Mouse (Mus musculus): ENCODE results near the gene Itm2b. TPM values are rescaled to one million over a fixed set of nuclear protein-coding genes. Genes with fewer than 3 reads are reported as not detected.

Itm2b gene
- total RNA-seq, 2 experiments from 2014 or later: 408 to 439 TPM

- DNase-seq: no peak
These were observed 16.1 kb downstream of the Itm2b start for GRCm38 (mm10) chr14:73368966-73369365.

GRCm38 (mm10) chr14:73368221-73368620 lies 16.9 kb downstream of the Itm2b start:
- no peak for DNase-seq

DNA sequence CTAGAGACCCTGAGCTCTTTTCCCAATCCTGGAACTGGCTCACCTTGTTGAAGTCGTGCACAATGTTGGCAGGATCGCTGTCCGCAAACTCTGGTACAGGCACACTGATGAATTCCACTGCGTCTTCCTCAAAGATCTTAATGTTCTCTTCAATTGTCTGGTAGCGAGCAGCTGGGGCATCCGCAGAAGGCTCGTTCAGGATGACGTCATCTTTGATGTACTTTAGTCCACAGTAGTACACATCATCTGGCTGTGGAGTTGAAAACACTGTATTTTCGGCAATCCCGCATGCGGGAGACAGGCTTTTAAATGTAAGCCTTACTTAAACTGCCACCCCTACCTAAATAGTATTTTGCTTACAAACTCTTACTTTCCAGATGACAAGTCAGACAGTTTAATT lies 18.8 kb downstream of the Itm2b start:
- no peak for DNase-seq

DNA sequence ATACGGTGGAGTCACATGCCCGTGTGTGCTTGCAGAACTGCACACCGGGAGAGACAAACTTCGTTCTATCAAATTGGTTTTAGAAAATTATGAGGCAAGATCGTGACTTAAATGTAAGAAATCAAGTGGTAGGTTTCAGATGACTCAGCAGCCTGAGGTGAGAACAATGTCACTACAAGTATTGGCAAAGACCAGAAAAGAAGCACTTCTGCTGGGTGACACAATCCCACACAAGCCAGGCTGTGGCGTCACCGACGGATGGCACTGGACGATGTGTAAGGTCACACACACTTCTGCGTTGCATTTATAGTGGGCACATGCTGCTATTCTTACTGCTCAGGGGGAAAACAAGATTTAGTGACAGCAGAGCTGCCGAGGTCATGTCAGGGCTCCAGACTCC lies 21.3 kb downstream of the Itm2b start:
- no peak for DNase-seq

DNA sequence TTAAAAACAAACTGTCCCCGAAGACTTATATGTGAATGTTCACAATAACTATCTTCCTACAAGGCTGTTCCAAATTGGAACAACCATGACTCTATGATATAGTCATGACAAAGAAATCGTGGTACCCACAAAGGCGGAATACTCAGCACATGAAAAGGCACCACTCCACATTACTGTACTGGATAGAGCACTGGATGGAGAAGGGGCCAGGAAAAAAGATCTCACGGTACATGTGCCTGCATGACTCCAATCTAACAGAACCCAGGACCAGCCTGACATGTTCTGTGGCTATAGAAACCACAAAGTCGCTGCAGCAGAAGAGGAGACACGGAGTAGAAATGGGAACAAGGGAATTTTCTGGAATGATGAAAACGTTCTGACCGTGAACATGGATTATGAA lies 30.4 kb downstream of the Itm2b start:
- DNase-seq: no peak

DNA sequence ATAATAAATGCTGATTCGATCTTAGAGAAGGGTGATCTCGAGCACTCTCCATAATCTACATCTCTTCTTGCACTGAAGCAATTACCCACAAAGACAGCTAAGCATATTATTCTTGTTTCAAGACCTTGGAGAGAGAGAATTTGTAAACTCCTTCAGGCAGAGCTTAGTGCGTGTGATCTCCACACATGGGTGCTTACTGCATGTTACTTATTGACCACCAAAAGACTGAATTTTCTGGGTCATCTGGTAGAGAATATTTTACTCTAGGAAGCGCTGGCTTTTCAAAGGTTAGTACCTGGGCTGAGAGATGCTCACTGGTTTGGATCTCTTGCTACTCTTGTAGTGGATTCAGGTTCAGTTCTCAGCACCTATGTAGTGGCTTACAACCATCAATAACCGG lies 34.0 kb downstream of the Itm2b start:
- DNase-seq: no peak

DNA sequence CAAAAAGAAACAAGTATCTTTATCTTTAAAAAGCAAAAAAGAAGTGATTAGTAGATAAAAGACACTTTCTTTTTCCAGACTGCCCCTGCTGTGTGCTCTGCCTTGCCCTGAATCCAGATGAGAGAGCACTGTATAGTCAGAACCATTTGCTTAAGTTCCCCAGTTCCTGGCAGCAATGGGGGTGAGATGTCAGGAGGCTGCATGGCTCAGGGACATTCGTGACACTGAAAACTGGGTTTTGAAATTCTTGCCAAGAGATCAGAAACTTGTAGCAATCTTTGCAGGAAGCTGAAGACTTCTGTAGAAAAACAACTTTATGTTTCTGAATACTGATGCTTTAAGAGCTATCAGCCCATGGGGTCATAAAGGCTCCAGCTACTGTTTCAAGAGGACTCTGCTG lies 35.1 kb downstream of the Itm2b start:
- DNase-seq: no peak

DNA sequence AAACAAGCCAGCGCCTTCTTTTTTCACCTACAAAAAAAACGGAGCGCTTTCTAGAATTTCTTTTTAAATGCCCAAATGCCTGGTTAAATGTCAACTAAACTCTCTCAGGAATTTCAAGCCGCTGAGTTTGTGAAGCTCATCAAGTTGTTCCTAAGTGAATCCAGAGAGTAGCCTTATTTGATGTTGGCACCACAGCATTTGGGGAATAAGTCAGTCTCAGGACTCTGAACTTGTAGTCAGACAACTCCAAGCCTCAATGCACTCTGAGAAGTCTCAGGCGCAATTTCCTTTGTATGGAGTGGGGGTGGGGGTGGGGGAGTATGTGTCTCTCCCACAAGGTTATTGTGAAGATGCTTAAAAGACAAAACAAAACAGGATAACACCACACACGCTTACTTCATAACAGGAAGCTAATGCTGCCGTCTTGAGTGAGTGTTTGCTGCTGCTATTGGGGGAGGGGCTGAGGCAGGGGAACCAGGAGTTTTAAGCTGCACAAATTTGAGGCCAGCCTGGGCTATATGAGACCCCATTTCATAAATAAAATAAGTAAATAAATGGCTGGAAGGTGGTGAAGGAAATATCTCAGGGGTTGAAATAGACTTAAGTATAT lies 35.9 kb downstream of the Itm2b start:
- no peak for DNase-seq

DNA sequence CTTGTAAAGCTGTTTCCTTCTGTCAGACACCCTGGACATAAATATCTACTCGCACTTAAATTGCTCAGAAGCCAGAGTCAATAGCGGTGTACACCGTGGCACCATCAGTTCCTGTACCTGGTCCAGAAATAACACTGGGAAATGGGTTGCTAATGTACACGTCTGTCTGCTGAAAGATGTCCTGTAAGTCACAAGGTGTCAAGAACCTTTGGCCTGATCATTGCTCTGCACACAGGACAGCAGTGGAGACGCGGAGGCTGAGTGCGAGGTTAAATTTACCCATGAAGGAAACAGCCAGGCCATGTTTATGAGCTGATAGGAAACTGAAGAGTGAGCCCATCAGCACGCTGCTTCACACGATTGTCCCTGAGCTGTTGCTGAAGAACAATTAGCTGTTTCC lies 37.8 kb downstream of the Itm2b start:
- no peak for DNase-seq

DNA sequence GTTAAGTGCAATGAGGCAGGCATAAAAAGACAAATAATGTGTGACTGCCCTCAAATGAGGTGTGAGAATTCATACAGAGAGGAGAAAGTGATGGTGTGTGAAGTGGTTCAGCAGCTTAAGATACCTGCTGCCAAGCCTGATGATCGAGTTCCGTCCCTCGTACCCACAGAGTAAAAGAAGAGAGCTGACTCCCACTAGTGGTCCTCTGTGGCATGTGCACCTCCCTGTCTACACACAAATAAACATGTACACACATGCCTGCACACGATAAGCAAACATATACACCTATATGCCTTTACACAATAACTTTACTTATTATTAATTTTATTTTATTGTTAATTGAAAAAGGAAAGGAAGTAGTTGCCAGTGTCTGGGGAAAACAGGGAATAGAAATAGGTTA lies 39.5 kb downstream of the Itm2b start:
- no peak for DNase-seq

DNA sequence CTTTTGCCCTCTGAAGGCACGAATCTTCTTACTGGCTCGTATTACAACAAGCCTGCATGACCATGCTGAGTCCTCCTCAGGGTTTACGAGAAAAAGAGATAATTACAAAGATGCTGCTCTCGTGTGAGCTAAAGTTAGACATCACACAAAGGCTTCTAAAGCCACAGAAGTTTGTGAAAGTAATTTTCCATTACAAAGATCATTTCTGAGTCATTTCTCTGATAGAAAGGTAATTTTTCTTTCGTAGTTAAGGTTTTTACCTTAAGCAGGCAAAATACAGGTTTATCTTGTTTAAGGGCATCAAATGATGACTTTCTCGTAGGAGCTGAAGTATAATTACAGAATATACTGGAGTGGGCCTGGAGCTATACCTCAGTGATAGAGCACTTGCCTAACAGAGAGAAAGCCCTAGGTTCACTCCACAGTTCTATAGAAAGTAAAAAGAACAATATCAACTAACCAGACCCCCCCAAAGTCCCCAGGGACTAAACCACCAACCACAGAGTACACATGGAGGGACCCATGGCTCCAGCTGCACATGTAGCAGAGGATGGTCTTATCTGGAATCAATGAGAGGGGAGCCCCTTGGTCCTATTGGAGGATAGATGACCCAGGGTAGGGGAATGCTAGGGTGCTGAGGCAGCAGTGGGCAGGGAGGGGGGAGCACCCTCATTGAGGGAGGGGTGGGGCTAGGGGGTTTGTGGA lies 44.9 kb downstream of the Itm2b start:
- DNase-seq: no peak

DNA sequence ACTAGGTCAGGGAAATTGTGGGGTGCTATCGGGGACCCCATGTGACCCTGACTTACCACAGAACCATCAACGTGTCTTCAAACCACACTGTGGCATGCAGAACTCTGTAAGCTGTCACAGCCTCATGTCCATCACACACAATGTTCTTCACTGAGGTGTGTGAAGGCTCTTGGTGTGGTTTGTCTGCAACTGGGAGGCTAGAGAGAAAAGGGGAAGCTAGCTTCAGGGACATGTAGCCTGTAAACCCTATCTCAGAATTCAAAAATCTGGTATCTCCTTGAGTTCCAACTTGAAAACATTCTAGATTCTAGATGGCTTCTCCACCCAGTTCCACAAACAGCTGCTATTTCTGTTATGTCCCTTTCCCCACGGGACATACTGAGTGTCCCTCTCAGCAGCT lies 45.5 kb downstream of the Itm2b start:
- no peak for DNase-seq

DNA sequence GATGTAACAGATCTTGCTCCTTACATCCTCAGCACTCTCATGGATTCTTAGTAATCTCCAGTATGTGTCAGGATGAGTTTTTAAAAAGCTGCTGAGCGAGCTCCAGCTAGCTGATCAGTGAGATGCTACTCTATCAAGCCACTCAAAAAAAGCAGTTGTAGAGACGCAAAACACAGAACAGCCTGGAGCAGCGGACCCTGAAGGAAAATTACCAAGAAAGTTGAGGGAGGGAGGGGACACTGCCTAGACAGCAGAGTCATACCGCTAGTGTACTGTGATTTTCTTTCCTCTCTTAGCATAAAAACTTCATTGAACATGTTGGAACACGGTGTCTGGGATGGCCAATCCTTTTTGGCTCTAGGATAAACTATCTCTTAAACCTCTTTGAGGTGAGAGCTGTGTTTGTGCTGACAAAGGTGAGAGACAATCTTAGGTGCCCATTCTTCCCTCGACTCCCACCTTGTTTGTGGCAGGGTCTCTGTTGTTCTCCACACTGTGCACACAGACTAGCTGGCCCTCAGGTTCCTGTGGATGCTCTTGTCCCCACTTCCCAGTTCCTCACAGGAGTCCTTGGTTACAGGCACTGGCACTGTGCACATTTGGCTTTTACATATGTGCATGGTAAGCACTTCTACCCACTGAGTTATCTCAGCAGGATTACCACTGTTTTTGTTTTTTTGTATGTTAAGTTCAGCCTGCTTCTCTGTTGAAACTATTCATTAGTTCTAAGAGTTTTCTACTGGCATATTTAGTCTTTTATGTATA lies 48.6 kb downstream of the Itm2b start:
- DNase-seq: no peak

- DNase-seq: no peak
These were observed 49.9 kb downstream of the Itm2b start for GRCm38 (mm10) chr14:73334926-73335805.

- DNase-seq: no peak
These were observed 51.2 kb downstream of the Itm2b start for GRCm38 (mm10) chr14:73333880-73334279.

DNA sequence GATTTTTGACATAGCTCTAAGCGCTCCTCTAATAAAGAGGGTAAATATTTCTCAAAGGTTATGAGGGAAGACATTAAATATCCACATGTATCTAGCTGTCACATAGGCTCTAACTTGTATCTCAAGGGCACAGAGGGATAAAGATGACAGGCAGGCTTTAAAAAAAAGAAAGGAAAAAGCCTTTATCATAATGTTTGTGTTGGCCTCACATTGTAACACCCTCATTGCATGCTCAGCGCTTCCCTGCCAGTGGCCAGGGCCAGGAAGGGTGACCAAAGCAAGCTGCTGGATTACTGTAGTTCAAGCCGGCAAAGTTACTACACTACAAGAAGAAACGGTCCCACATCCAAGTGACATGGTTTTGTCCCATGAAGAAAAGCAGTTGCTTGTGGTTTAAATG lies 53.7 kb downstream of the Itm2b start:
- DNase-seq: no peak

DNA sequence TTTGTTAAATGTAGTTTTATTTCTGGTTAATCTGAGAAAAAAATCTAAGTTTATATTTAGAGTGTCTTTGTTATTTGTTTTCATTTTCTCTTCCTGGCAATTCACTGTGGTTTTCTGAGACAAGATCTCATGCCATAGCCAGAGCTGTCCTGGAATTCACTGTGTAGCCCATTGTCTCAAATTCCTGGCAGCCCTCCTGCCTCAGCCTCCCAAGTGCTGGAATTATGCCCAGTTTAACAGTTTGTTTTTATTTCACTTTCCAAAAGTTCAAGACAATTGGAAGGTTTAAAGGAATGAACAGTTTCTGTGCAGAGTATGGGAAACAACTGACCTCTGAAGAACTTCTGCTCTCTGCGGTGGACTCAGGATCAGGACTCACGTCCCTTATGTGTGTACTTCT lies 55.2 kb downstream of the Itm2b start:
- DNase-seq: no peak

DNA sequence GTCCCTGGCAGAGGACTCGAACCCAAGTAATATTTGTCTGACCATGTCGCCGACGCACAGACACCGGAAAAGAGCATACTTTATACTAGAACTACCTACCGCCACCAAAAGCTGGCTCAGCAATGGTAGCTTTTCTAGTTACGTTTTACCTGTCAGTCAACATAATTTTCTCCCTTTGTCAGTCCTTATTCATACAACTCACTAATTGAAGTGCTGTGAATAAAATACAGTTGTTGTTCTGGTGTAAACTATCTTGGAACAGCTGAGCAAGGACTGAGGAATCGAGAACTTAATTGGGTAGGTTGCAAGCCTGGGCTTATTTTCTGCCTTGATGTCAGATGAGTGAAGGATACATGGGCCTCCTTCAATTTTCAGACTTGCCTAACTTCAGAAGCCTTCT lies 58.6 kb downstream of the Itm2b start:
- no peak for DNase-seq

DNA sequence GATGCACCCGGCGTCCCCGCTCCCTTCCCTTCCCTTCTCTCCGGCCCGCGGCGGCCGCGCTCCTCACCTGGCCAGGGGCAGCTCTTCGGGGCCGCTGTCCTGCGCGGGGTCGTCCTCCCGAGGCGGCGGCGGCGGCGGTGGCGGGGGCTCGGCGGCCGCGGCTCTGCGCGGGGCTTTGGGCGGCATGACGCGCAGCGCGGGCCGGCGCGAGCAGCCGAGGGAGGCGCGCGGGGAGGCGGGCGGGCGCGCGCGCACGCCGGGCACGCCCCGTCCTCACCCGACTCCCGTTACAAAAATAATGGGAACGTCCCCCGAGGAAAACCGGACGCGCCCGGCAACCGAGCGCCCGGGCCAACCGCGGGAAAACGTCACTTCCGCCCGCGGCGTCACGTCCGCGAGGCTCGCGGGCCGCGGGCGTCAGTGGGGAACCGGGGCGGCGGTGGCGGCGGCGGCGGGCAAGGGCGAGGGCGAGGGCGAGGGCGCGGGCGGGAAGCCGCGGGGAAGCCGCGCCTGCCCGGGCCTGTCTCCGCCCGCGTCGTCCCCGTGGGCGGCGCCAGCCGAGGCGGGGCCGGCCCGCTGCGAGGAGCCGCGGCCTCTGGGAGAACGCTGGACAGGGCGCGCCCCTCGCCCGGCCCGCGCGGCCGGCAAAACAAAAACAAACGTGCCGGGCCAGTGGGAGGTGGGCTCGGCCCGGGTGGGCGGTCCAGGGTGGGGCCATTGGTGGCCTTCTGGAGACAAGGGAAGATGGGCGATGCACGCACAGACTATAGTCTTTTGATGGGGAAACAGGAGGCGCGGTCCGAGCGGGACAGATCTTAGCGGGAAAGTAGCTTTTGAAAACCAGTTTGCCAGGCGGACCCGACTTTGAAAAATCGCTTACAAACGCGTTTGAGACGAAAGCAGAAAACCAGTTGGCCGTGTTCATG lies 59.4 kb downstream of the Itm2b start, which contains the start of gene Rb1:
TSS of gene Rb1 (minus strand) at position 367 of the 926 bp plus-strand sequence.
- DNase-seq: peak; percentile 85

DNA sequence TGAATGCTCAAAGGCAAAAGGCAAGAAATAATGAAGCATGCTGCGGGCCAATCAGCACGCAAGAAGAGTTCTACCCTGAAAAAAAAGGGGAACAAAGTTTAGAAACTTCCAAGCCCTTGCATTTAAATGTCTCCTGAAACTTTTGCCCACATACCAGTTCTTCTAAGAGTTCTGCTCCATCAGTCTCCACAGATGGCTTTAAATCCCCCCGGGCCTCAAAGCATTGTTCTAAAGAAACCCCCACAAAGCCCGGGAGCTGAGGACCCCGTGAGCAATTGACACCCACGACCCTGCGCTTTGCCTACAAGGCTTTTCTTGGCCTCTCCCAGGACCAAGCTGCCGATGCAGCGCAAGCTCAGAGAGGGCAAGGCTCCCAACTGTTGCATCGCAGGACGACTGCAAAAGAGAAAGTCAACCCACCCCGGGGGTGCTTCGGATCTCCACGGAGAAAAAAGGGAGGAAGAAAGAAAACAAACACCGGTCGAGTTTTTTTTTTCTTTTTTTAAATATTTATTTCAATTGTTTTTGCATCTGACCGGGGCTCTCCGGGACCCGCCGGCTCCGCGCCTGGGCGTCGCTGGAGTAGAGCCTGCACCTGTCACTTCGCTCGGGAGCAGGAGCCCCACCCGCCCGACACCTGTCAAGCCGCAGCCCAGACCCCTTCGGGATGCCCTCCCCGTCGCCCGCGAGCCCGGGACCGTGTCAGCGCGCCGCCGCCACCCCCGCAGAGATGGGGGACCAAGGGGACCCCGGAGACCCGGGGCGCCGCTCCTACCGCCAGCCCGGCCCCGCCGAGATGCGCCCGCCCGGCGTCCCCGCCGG lies 60.2 kb downstream of the Itm2b start:
- DNase-seq: peak; percentile 58
